Mouse (Mus musculus): ENCODE data around the gene Brd2.

DNA sequence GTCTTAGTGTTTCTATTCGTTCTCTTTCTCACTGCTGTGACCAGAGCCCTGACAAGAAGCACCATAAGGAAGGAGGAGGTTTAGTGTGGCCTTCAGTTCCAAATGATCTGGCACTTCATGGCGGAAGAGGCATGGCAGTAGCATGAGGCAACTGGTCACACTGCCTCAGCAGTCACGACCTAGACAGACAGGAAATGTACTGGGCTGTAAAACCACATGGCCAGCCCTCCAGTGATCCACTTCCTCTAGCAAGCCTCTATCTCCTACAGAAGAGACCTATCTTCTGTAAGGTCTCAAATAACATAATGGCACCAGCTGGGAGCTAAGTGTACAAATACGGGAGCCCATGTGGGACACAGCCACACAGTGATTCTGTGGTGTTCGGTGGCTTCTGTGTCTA is 50.3 kb downstream of the Brd2 start:
- no peak for TF ChIP-seq CTCF (IDR thresholded peaks at IDR 0.05; ENCODE audit: low read depth)
- no peak for TF ChIP-seq EP300 (IDR thresholded peaks at IDR 0.05; ENCODE audit: low read depth)
